Mouse (Mus musculus): ENCODE results near the gene Btbd9.

- no peak for TF ChIP-seq CTCF (IDR thresholded peaks at IDR 0.05)
- no peak for TF ChIP-seq EP300 (IDR thresholded peaks at IDR 0.05)
These were observed 215.6 kb downstream of the Btbd9 start for GRCm38 (mm10) chr17:30360654-30361053.
